Mouse (Mus musculus) hindbrain, embryonic 15.5 days (tissue): ENCODE measurements around the gene Cyp2c70. TPM values are rescaled to one million over a fixed set of nuclear protein-coding genes. Genes with fewer than 3 reads are reported as not detected.
"Not testable (repeated sequence)": the region's sequence is repeated elsewhere in the genome, so short reads cannot be mapped to it uniquely, and the experiment has no call there.

Source experiments
- ATAC-seq: fragments of 200-750 bp; cut with Nextera tagmentation; 2 replicates; pipeline ENCODE4 v1.8.0; 2017; ENCODE audit warnings: low read depth, moderate number of reproducible peaks, moderate TSS enrichment; ENCODE audit not compliant: low FRiP score
- H3K27ac ChIP-seq: fragments of 300-500 bp; sonication (generic); replicated peaks from 2 replicates; pipeline ENCODE4 v1.5.1; 2015; ENCODE audit warnings: mild to moderate bottlenecking, inconsistent platforms
- H3K27me3 ChIP-seq: fragments of 300-500 bp; sonication (generic); 2 replicates; pipeline ENCODE4 v1.6.1; 2015; ENCODE audit warnings: control low read depth, inconsistent platforms
- H3K36me3 ChIP-seq: fragments of 300-500 bp; sonication (generic); 2 replicates; pipeline ENCODE4 v1.6.1; 2015; ENCODE audit warnings: control low read depth, inconsistent platforms
- H3K4me1 ChIP-seq: fragments of 300-500 bp; sonication (generic); replicated peaks from 2 replicates; pipeline ENCODE4 v1.6.1; 2015; ENCODE audit warnings: control low read depth, inconsistent platforms
- H3K4me2 ChIP-seq: fragments of 300-500 bp; sonication (generic); 2 replicates; pipeline ENCODE4 v1.6.1; 2015; ENCODE audit warnings: moderate library complexity, mild to moderate bottlenecking, inconsistent platforms
- H3K4me3 ChIP-seq: fragments of 300-500 bp; sonication (generic); 2 replicates; pipeline ENCODE4 v1.5.1; 2015; ENCODE audit warnings: mild to moderate bottlenecking, inconsistent platforms
- H3K9ac ChIP-seq: fragments of 300-500 bp; sonication (generic); 2 replicates; pipeline ENCODE4 v1.6.1; 2015; ENCODE audit warnings: inconsistent platforms
- H3K9me3 ChIP-seq: fragments of 300-500 bp; sonication (generic); 2 replicates; pipeline ENCODE4 v1.6.1; 2016; ENCODE audit warnings: control low read depth, inconsistent platforms
- WGBS: fragments of 180-500 bp; shearing (Covaris S2); methylation state at CpG from one replicate; pipeline ENCODE4 v1.1.7; 2015; 5-methylcytosine and 5-hydroxymethylcytosine counted together
- polyA plus RNA-seq: library from polyadenylated mRNA; unstranded; fragments of >200 nt; fragmentation: Nextera tagmentation; extraction: Ambion mirVana; gene quantifications from 2 replicates; pipeline ENCODE4 v1.2.1, GENCODE M21; 2015

Cyp2c70 gene
- polyA plus RNA-seq, 1 experiment from 2014 or later = not detected

DNA sequence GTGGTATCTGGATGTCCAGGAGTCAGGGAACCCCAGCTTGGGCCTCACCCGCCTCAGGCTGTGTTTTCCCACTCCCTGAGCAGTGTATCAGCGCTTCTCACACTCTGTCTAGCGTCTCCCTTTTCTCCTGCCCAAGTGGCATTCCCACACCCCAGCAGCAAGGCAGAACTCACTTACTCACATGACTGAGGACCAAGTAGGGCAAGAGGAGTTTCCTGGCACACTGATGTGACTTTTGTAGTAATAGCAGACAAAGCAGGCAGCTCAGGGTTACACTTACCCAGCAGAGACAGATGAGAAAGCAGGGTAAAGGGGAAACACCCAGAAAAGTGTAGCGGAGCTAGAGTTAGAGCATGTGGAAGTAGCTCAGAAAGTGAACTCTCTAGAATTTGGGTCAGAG is 8.8 kb downstream of the Cyp2c70 start:
- Histone ChIP-seq H3K4me1 (no peaks in the 10 kb centered on the region), H3K27ac (no peak overlapping the region), H3K36me3 (no peaks in the 10 kb centered on the region), H3K4me2 (no peak overlapping the region), H3K27me3 (no peaks in the 10 kb centered on the region), H3K9me3 (no peaks in the 10 kb centered on the region), H3K4me3 (no peak overlapping the region), H3K9ac (no peak overlapping the region)
- ATAC-seq = no peak
- WGBS = 89% methylated on average over 4 of the region's 4 CpGs

DNA sequence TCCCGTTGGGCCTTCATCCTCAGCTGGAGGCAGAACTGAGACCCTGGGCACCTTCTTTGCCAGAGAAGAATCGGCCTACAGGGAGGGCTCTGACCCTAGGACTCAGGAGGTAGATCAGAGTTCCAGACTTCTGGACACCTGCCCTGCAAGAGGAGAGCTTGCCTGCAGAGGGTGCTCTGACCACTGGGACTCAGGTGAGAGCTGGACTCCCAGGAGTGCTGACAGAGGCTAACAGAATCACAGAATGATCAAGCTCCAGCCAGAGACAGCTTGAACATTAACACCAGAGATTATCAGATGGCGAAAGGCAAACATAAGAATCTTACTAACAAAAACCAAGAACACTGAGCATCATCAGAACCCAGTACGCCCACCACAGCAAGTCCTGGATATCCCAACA is 18.7 kb downstream of the Cyp2c70 start:
- 88% methylated on average over 4 of the region's 4 CpGs for WGBS
- H3K4me2 ChIP-seq, H3K27me3 ChIP-seq, H3K4me3 ChIP-seq, H3K36me3 ChIP-seq, H3K9ac ChIP-seq, H3K9me3 ChIP-seq, H3K4me1 ChIP-seq, H3K27ac ChIP-seq, ATAC-seq: not testable (repeated sequence)

DNA sequence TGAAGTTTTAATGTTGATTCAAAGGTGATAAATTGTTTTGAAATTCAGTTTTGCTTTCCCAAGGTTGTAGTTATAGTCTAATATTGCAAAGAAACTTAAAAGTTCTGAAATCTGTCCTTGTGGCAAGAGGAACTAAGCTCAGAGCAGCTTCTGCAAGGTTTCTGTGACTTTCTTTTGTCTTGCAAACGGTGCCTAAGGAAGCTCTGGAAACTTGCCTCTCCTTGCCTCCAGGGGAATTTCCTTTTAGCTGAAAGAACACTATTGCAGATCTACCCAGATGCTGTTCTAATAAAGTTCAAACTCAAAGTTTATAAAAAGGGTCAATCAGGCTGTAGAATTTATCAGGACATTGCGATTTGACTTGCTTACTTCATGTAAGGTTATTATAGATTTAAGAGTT is 60.1 kb downstream of the Cyp2c70 start:
- H3K9ac ChIP-seq, ATAC-seq, H3K36me3 ChIP-seq, H3K27ac ChIP-seq, H3K4me1 ChIP-seq, H3K9me3 ChIP-seq, H3K4me2 ChIP-seq, H3K27me3 ChIP-seq, H3K4me3 ChIP-seq: not testable (repeated sequence)
- 31% methylated on average over 2 of the region's 2 CpGs for WGBS

DNA sequence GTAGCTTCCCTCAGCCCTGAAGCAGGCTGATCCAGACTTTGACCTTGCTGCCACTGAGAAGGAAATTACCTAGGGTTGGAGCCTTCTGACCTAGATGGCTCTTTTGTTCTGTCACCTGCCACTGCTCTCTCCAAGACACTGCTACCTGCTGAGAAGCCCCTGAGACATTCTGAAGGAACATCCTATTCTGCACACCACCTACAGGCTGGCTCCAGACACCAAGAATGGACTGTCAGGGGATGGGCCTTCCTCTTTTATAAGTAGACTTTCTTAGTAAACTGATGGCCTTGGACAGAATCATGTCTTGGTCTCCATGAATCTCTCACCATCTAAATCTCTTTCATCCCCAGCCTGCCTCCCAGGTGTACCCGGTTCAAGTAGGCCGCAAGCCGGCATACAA is 62.0 kb downstream of the Cyp2c70 start:
- H3K27me3 ChIP-seq, H3K27ac ChIP-seq, H3K36me3 ChIP-seq, H3K4me1 ChIP-seq, H3K9ac ChIP-seq, ATAC-seq, H3K4me2 ChIP-seq, H3K9me3 ChIP-seq, H3K4me3 ChIP-seq: not testable (repeated sequence)
- 87% methylated on average over 3 of the region's 3 CpGs for WGBS

DNA sequence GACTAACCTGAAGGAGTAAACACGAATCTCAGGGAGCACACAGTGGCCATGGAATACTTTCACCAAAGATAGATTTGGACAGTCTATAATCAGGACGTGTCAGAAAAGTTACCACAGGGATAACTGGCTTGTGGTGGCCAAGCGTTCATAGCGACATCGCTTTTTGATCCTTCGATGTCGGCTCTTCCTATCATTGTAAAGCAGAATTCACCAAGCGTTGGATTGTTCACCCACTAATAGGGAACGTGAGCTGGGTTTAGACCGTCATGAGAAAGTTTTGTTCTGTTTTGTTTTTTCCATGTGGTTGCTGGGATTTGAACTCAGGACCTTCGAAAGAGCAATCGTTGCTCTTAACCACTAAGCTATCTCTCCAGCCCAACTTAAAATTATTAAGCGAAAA is 67.5 kb downstream of the Cyp2c70 start:
- H3K27ac ChIP-seq, H3K4me1 ChIP-seq, H3K4me3 ChIP-seq, H3K9ac ChIP-seq, H3K9me3 ChIP-seq, H3K36me3 ChIP-seq, H3K4me2 ChIP-seq, H3K27me3 ChIP-seq, ATAC-seq: not testable (repeated sequence)
- 76% methylated on average over 13 of the region's 13 CpGs for WGBS

Other genes starting within 250 kb of the Cyp2c70 start
- gene Cyp2c37, start 194.9 kb downstream of the Cyp2c70 start, polyA plus RNA-seq = not detected in 2 replicates
- gene Cyp2c54, start 113.5 kb downstream of the Cyp2c70 start, polyA plus RNA-seq = not detected in 2 replicates
- gene Cyp2c50, start 97.6 kb downstream of the Cyp2c70 start, polyA plus RNA-seq = not detected in 2 replicates
- 9.7 and 15.3 TPM in 2 replicates for gene Pdlim1, start 84.5 kb upstream of the Cyp2c70 start, polyA plus RNA-seq